Mouse (Mus musculus) kidney, postnatal 4 days (tissue): ENCODE results near the gene Sema3a.

Experiments
- DNase-seq, 2 experiments: peaks; one replicate each; pipeline ENCODE4 v3.0.0; 2021; ENCODE audit warnings: mixed read lengths in 2 of 2

Gene Sema3a

GRCm38 (mm10) chr5:13125241-13125692 is at the start of gene Sema3a:
Gene Sema3a, plus strand, starts transcription at chr5:13125414.
- DNase-seq, result peak in 1 of 2 experiments; percentile 5

- DNase-seq, result no peak
Observed at GRCm38 (mm10) chr5:13084777-13085439, 40.3 kb upstream of the Sema3a start.

DNA sequence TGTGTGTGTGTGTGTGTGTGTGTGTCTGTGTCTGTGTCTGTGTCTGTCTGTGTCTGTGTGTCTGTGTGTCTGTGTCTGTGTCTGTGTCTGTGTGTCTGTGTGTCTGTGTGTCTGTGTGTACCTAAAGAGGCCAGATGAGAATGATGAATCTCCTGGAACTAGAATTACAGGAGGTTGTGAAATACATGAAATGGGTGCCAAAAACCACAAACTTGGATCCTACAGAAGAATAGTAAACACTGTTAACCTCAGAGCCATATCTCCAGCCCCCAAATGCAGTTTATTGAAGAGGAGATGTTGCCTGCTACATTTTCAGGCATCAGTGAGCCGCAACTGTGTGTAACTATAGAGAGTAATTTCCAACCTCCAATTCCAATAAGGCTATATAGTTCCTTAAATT is 34.8 kb upstream of the Sema3a start:
- no peak for DNase-seq

DNA sequence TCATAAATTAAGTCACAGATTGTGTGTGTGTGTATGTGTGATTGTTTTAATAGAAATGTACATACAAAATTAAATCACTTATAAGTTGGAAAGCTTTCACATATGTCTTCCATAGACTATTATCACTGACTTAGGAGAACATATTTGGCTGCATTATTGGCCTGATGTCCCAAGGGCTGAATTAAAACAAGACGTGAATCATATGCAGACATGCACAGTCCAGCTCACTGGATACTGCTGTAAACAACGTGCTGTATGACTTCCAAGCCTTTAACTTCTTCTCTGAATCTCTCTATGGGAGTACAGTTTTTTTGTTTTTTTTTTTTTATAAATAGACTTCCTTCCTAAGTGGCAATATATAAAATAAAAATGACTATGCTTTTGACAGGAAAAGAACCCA is 15.7 kb upstream of the Sema3a start:
- DNase-seq, result peak; percentile 10 to 14

- DNase-seq, result no peak
Observed at GRCm38 (mm10) chr5:13117236-13117635, 8.0 kb upstream of the Sema3a start.

GRCm38 (mm10) chr5:13125757-13126156 is 543 bp downstream of the Sema3a start:
- DNase-seq, result peak in 1 of 2 experiments; percentile 6

DNA sequence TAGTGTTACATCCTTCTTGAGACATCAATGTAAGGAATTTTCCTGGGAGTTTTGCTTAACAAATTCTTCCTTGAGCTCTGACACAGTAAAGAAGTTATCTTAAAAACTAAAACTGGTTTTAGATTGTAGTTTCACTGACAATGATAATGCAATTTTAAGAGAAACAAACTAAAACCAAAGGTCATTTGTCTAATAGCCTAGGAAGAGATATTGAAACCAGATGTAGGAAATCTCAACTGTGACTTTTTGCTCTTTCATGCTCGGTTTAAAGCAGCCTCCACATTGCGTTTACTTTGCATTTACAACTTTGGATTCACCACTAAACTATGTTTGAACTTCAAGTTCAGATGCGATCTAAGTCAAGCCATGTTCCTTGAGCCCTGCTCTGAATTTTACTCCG is 982 bp downstream of the Sema3a start:
- no peak for DNase-seq

GRCm38 (mm10) chr5:13127121-13127520 is 1.9 kb downstream of the Sema3a start:
- no peak for DNase-seq

DNA sequence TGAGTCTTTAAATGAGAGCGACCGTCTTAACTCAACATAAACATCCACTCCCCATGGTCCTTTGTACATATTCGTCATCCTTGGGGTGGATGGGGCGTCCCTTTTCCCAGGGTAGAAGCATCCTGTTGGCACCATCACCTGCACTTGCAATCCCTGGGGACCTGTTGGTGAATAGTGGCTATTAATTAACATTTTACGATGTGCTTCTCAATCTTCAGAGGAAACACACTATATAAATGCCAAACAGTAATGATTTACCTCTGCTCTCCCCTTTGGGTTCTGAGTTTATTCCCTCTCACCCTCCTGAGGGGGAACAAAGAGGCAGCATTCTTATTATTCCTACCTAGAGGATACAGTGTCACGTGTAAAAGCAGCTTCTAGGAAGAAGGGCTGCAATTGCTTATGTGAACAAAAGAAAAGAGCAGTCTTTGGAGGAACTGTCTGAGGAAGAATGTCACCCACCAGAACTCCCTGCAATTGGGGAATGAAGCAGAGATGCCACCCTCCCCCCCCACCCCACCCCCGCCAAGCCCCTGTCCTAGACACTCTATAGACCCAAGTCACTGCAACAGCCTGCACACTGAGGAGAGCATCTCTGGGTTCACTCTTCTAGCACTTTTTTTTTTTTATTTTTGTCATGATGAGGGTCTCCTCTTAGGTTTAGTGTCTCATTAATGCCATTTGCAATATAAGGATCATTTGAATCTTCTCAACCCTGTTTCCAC is 19.7 kb downstream of the Sema3a start:
- DNase-seq, result no peak

- DNase-seq, result no peak
Observed at GRCm38 (mm10) chr5:13149909-13150308, 24.7 kb downstream of the Sema3a start.

DNA sequence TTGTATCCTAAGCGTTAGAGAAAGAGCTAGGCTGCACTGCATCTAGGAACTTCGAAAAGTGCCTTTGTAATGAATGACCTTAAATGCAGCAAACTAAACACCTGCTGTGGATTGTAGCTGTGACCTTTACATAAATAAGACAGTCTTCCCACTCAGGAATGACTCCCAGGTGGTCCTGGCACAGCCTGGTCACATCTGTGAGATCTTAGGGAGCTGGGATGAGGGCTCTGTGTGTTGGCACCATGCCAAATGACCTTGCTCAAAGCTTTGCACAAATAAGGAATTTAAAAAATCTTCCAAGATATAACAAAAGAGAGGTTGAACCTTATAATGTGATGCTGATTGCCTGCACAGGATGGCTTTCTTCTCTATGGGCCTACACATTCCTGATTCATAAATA is 25.8 kb downstream of the Sema3a start:
- DNase-seq, result no peak

DNA sequence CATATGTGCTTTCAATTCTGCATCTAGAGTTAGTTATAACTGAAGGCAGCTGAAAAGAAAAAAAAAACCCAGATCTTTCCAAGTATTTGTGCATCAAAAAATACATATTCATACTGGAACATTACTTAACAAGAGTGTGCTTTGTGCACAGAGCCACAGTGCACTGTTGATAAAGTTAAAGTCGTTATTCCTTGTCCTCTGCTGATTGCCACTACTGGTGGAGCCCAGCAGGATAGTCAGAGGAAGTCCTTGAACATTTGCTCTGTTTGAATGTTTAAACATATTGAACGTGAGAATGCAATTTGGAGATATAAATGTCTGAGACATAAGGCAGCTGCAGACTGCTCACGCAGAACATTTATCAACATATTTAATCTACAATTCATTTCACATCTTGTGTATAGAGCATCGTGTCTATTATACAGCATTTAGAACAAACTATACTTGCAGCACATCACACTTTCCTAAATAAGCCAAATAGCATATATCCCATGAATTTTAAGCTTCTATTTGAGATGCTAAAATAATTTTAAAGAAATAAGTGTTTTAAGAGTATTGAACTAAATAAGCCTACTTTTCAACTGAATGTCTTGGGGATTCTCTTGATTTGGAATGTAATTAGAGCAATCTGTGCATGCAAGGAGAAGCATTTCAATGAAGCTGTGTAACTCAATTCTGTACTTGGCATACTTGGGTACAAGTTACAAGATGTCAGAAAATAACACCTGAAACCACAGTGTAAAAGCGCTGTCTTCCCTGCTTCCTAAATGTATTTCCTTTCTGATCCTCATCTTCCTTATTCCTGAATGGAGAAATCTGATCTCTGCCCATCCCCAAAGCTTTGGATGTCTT is 32.8 kb downstream of the Sema3a start:
- no peak for DNase-seq

DNA sequence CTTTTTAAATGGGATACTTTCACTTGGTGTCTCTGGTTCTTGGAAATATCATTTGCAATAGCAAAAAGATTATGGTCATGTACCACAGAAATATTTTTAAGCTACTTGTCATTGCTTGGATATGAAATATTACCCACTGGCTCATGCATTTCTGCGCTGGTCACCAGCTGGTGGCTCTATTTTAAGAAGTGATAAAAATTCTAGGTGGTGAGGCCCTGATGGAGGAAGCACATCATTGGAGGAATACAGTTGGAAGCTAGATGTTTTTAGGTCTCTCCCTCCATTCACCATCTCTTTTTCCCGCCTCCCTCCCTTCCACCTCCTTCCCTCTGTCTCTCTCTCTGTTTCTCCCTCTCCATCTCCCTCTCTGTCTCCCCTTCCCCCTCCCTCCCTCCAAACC is 57.0 kb downstream of the Sema3a start:
- DNase-seq, result no peak

DNA sequence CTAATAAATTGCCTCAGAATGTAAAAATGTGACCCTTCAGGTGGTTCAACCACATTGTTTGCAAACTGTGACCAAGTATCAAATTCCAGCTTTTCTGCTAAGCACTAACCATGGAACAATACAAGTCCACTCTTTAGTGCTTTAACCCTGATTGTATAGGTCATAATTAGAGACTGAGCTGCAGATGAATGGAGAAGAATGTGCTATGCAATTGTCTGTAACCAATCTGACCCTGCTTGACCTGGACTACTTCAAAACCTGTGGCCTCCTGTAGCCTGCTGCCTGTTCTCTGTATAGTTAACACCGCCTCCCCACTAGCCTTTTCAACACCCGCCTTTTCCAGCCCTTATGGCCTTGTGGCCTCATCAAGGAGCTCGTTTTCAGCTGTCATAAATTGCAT is 72.7 kb downstream of the Sema3a start:
- DNase-seq, result no peak

- DNase-seq, result no peak
Observed at GRCm38 (mm10) chr5:13199709-13200108, 74.5 kb downstream of the Sema3a start.

- DNase-seq, result no peak
Observed at GRCm38 (mm10) chr5:13255353-13255752, 130.1 kb downstream of the Sema3a start.

DNA sequence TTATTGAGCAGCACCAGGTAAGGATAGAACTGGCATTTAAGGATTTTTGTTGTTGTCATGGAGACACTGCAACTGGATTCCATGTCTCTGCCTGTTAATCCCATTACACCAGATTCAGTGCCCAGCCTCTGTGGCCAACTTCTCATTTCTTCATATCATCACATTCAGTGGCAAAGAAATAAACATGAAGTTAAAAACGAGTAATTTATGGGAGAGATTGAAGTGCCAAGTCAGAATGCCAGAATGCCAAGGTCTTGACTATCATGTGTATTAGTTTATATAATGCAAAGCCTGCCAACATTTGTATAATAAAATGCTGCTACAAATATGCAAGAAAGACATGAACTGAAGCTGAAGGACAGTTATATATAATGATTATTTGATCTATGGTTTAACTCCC is 131.1 kb downstream of the Sema3a start:
- no peak for DNase-seq

DNA sequence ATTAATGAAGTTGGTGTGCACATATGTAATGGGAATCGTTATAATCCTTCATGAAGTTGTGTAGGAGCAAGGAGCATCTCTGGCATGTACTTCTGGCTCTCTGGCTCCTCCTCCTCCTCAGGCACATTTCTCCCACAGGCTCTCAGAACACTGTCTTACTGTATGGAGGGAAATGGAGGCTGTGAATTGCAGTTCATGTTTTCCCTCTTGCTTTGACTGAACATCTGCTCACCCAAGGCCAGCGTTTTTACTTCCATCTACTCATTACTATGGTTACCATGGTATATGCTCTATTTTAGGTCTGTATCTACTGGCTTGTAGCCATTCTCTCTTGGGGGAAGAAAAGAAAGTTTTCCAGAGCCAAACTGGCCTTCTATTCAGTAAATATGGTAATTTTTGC is 137.9 kb downstream of the Sema3a start:
- no peak for DNase-seq

GRCm38 (mm10) chr5:13263539-13263938 is 138.3 kb downstream of the Sema3a start:
- DNase-seq, result no peak

DNA sequence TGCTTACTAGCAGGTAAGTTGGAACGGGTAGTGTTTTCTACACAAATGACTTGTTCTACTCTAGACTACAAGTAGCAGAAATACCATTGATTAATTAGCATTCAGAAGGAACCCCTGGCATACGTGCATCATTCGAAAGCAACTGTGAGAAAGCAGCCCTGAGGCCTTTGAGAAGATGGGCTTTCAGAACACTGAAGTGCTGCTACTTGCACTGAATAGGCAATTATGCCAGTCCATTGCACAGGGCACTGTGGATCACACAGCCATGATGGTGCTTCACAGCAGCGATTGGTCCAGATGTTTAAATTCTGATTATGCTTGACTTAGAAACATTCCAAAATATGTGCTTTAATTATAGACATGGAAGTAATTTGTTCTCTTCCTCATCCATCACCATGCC is 187.5 kb downstream of the Sema3a start:
- no peak for DNase-seq

DNA sequence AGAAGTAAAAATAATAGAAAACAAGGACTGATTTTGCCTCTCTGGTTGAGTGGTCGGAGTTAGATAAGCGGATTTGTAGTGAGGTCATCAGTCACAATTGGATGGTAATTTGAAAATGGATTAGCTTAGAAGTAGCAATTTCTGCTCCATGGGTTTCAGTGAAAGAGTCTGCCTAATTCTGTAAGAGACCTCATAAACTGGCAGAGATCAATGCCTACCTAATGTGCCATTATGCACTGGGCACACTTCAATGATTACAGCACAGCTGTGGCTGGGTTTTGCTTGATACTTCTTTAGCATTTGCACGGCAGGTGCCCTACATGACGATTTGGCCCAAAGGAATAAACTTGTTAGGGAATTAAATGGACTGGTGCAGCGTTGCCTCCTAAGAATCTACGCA is 188.8 kb downstream of the Sema3a start:
- no peak for DNase-seq

DNA sequence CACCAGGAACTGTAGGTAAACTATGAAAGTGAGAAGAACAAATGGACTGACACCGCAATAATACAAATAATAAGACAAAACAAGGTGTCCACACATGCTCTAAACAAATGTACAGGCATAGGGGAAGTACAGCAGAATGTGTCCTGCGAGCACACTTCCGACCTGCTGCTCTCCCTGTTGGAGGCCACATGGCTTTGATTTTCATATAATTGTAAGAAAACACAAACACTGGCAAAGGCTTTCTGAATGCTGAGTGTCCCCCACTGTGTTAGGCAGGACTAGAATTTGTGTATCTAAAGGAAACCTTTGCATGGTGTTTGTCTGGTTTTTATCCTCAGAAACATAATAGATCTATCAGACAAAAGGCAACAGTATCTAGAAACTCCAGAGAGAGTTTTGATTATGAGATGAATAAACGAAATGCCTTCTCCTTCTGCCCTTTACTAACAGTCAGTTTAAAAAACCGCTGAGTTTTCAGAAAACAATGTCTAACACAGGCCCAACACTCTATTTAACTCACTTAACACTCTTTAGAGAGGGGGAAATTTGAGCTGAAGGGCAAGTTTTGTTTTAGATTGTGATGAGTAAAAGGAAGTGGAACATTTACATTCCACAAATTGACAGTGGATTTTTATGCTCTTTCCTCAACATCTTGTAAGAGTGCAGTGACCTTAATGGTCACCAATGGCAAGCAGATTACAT is 193.7 kb downstream of the Sema3a start:
- no peak for DNase-seq

DNA sequence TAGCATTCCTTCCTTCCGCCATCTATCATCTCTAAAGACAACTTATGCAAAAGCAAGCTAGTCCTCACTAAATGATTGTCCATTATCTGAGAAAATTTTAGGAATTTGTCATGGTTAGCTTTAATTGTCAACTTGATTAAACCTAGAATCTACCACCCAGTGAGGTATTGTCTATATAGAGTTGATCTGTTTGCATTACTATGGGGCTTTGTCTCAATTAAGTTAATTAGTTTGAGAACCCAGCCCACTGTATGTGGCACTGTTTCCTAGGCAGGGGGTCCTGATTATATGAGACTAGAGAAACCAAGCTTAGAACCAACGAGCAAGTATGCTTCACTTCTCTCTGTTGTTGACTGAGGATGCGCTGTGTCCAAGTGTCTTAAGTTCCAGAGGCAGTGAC is 194.9 kb downstream of the Sema3a start:
- no peak for DNase-seq
